Mouse (Mus musculus) kidney, postnatal 14 days (tissue): ENCODE data around the gene Gm28051.

Experiments
- DNase-seq: peaks from one replicate; pipeline ENCODE4 v3.0.0; 2022; ENCODE audit warnings: mixed read lengths

The Gm28051 gene

DNA sequence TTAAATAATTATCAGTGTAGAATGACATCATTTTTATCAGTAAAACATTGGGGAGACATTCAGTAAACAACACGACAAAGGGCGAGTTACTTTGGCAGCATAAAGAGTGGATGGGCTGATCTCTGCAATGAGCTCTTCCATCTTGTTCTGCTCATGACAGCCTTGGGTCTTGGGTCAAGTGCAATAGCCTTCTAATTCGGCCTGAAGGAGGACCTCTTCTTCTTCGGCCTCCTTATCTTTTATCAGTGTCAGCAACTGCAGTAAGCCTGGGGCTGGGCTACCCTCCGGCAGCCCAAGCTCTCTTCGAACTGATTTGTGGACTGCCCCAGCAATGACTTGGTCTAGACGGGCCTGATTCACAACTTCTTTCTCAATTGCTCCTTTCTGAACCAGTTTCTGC is 15.5 kb downstream of the Gm28051 start:
- DNase-seq = no peak

DNA sequence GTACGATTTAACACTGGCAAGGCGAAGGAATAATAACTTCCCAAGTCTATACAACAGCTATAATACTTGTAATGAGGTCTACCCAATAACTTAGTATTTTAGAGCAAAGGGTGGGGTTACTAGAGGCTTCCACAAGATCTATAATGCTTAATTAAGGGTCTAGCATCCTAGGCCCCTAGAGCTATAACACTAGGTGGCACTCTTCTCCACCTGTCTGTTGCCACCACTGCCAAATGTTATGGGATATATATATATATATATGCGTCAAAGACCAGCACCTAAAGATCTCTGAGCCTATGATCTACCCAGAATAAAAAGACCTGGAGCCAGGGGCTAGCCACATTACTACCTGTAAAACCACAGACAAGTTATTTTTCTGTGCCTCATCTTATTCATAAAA is 17.3 kb downstream of the Gm28051 start:
- no peak for DNase-seq

DNA sequence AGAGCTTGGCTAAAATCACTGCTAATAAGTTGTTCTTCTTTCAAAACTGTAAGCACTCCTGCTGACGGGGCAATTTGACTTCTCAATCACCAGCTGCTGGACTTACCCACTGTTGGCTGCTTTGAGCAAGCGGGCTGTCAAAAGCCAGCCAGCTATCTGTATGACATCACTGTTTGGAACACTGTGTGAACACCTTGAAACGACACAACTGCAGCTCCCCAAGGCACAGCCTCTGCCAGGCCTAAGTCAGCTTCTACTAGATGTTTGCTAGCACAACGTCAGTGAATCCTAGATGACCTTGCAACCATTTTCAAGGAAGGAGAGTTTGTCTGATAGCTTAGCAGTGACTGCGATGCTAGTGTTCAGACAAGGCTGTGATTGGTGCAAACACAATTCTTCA is 18.5 kb downstream of the Gm28051 start:
- DNase-seq = no peak

DNA sequence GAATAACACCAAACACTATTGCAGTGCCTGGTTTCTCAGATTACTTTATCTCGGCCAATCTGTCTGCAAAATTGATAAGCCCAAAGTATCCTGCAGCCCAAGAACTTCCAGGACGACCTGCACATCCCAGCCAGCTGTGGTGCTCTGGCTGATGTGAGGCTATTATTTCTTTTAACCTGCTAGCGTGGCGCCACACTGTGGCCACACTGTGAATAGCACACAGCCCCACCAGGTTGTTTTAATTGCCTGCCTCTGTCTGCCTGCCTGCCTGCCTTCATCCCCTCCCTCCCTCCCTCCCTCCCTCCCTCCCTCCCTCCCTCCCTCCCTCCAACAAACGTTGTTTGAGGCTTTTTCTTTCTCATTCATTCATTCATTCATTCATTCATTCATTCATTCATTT is 24.2 kb downstream of the Gm28051 start:
- DNase-seq = peak; percentile 69

DNA sequence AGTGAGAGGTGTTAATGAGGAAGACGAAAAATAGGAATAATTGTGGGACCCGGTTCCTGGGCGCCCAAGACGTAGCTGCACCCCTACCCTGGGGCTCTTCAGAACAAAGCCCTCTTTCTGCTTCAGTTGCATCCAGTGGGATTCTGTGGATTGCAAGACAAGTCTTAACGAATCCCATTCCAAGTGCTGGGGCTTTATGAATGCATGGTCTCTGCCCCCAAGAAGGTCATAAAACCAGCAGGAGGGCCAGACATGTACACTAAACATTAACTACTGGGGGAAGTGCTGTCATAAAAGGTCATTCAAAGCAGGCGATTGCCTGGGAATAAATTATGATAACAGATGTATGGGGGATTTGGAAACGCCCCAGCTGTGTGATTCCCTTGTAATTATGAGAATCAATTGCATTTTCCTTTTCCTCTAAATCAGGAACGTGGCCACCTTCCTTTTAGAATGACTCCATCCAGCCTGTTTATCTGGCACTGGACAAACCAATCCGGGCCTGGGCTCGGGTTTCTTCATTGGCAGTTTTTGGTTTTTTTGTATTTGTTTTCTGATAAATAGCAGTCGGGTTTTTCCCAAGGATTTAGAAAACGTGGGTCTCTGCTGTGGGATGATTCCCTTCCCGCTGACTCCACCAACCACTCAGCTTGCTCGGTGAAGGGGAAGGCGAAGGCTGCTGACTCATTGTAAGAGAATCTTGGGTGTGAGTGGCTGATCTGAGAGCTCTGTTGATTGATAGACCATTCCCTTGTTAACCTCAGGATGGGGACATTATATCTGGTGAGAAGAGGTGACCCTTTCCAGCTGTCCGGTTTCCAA is 26.6 kb downstream of the Gm28051 start:
- peak; percentile 41 for DNase-seq

DNA sequence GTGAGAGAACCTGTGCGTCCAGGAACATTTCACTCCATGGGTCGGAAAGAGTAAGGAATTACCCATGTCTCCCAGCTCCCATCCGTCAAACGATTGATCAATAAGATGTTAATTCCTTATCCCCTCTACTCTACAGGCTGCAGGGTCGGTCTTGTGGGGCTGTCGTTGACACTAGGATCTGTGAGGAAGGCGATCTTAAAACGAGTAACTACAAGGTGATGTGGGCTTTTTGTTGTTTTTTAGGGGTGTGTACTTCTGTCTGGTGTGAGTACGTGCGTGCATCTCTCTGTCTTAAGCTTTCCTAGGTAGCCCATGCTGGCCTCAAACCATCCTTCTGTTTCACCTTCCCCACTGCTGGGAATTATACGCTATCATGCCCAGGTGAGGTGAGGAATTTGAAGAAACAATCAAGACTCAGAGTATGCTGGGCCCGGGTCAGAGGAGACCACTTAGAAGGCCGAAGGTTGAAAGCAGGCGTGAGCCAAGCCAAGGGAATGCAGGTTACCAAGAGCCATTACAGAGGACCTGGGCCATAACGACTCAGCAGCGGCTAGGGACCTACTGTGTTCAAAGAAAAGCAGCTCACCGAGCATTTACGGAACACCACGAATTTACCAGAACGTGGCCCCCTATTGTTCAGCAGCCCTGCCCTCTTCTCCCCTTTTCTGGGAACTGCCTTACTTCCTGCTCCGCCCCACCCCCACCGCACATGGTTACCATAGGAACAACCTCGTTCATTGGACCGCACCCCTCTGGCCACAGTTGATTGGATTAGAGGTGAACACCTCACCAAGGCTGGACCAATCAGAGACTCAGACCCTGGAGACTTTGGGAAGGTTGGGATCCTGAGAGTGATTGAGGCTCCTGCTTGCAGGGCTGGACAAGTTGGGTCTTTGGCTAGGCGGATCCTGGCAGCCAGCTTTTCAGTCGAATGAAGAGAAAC is 27.4 kb downstream of the Gm28051 start:
- peak; percentile 85 for DNase-seq

DNA sequence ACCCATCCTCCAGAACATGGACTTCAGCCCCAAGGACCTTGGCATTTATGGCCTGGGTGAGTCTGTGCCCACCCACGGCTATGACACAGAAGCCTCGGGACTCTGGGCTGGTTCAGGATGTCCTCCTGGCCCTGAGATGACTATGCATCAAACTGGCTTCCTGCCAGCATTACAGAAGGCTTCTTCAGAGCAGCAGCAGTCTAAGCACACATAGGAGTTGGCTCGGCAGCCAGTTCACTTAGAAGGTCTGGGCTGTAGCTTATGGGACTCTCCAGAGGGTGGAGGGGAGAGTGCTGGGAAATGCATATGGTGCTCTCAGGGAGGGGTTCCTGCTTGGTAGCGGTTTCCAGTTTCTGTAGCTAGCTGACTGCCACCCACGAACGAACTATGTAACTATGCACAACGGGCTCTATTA is 31.8 kb downstream of the Gm28051 start:
- peak; percentile 49 for DNase-seq

DNA sequence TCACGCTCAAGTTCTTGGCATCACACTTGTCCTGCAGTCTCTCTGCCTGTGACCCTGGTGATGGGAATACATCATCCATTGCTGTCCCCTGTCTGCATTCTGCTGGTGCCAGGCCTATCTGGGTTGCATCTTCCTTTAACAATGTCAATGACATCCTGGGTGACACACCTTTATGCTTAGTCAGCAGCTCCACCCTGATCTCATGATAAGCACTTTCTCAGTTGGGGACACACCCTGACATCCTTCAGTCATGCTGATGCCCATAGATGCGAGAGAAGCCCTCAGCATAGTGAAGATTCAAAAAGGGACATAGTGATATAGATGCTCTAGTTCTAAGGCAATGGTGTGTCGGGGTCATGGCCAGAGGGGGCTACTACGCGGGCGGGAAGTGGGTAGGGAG is 32.4 kb downstream of the Gm28051 start:
- DNase-seq = no peak

DNA sequence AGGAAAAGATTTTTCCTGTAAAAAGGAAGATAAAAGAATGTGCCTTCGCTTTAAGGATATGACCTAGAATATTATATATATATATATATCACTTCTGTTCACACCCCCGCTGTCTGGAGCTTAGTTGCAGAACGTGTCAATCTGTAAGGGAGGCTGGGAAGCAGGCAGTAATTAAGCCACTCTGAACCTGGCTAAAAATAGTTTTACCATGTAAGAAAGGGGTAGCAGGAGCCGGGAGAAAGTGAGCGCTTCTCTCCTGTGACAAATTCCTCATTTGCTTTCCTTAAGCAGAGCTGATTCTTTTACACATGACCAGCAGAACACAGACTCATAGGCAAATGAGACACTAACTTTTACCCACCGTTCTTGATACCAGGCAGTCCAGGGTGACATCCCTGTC is 33.7 kb downstream of the Gm28051 start:
- no peak for DNase-seq

DNA sequence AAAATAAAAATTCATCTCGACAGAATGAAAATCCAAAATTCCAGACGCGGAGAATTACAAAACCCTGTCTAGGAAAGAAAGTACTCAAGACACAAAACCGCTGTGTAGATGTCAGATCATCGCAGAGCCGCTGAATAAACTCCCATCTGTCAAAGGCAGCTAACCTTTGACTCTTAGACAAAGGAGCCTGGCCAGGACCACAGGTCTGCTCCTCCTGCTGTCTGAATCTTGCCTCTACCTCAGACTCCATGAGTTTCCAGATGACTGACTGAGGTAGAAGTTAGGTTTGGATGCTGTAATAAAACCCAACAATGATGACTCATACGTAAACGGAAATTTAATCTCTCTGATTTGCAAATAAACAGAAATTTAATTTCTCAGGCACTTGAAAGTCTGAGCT is 34.6 kb downstream of the Gm28051 start:
- DNase-seq = no peak

DNA sequence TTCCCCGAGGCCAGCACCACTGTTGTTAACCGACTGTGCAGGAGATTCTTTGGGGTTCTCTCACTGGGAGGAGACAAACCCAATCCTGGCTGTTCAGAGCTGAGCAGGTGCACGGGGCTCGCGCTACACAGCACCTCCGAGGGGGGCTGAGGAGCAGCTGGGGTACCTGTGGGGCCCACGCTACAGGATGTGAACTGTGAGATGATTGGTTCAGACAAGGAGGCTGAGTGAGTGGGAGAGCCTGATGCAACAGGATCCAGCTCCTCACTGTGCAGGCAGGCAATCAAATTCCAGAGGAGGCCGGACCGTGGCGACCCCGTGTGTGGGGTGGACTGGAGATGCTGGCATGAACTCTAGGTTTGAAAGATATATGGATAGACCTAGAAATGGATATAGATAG is 35.1 kb downstream of the Gm28051 start:
- DNase-seq = no peak

DNA sequence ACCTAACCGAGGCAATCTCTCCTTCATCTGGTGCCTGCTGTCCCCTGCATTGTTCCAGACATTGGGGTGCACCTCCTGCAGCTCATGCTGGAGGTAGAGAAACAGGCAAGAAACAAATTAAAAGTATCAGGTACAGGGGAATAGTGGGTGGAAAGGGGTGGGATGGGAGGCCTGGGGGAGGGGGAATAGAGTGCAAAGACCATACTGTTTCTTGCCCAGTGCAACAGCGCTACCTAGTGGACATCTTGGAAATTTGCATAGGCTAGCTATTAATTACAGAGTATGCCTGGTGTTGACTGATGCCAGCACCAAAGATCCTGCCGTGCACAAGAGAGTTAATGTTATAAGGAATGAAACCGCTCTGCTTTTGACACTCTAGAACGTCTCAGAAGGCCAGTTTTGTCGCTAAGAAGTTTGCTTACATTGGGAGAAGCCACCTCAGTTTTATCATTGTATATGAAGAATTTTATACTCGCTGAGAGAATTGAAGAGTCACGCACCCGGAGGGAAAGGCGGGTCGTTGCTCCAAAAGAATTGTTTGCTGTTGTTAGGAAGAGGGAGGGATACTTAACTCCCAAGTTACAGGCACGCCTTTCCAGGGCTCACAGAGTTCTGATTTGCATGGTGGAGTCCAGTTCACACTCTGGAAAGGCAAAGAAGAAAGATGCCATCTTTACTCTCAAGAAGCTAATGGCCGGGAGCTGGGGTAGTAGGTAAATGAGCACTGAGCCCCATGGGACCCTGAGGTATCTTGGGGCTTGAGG is 37.8 kb downstream of the Gm28051 start:
- peak; percentile 55 for DNase-seq

DNA sequence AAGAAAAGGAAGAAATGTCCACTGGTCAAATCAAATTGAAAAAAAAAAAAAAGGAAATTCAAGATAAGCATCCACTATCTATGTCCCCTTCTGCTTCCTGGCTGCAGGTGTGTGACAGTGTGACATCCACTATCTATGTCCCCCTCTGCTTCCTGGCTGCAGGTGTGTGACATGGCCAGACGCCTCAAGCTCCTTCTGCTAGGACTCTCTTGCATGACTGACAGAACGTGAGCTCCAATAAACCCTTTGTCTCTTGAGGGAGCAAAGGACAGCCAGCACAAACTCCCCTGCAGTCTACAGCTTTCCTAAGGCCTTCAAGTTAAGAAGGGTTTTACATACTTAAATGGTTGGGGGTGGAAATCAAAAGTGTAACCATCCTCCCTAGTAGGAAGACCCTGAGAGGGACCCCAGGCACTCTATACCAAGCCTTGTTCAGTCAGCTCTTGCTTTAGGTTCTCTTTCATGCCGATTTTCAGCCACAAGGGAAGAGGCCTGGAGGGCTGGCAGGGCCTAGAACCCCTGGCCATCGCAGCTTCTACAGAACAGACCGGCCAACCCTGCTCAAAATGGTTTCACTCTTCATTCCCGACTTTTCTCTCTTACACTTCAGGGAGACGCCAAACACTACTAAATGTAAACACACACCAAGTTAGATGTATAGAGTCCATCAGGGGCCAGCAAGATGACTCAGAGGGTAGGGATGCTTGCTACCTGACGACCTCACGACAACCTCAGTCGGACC is 42.7 kb downstream of the Gm28051 start:
- no peak for DNase-seq

DNA sequence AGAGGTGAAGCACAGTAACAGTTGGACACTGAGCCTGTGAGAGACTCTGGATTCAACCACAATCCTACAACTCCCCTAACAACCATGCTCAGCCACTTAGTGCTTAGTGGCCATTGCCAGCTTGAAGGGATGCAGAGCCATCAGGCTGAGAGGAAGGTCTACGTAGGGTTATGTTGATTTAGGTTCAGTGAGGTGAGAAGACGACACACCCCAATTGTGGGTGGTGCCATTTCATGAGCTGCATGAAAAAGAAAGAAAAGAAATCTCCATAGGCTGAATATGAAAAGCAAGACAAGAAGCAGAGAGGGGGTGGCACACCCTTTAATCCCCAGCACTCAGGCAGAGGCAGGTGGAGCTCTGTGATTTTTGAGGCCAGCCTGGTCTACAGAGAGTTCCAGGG is 43.4 kb downstream of the Gm28051 start:
- DNase-seq = no peak

DNA sequence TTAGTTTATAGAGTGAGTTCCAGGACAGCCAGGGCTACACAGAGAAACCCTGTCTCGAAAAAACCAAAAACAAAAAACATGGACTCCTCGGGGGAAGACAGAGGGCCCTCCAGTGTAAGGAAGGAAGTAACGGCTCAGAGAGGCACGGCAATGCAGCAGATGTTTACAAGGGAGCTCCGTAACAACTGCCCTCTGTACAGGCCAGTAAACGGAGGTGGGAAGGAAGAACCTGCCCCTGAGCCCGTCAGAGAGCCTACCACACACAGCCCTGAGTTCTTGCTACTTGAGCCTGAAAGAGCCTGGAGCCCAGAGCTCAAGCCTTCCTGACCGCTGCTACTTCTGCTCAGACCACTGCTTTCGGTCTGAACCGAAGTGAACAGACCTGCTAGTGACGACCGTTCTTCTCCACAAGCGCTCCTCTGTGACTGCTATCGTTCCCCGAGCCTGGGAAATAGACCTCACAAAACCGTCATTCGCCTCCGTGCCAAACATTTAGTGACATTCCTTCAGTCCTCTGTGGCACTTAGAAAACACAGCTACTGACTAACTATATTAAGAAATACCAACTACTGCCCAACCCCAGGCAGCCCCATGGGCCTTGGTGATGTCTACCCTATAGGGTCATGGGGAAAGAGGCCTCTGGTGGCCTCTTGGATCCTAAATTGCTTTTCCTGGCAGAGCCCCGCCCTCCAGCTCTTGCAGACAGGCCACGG is 44.3 kb downstream of the Gm28051 start:
- DNase-seq = no peak

DNA sequence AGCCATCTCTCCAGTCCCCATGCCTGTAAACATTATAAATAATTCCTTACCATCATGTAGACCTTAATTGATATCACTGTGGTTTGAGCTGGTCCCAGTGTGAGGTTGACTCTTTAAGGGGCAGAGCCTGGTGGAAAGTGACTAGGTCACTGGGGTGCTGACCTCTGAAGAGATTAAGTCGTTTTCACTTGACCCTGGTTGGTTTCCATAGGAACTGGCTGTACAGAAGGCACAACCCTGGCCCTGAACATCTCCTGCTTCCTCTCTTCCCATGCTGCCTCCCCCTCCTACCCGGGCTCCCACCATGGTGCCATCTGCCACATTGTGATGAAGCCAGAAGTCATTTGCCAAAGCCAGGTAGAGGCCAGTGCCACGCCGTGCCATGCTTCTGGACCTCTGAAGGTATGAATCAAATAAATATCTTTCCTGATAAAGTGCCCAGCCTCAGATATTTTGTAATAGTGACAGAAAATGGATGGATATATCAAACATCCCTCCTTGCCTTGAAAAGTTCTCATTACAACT is 46.7 kb downstream of the Gm28051 start:
- DNase-seq = no peak

DNA sequence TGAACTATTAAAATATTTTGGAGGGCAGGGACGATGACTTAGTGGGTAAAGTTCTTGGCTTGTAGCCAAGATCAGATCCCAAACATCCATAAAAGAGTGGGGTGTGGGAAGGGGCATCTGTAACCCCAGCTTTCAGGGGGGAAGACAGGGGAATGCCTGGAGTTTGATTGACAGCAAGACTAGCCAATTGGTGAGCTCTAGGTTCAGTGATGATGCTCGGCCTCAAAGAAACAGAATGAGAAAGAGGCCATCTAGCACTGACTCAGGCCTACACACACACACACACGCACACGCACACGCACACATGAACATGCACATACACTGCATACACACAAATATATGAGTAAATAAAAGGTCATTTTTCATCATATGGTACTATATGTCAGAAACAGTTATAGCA is 47.7 kb downstream of the Gm28051 start:
- DNase-seq = no peak

DNA sequence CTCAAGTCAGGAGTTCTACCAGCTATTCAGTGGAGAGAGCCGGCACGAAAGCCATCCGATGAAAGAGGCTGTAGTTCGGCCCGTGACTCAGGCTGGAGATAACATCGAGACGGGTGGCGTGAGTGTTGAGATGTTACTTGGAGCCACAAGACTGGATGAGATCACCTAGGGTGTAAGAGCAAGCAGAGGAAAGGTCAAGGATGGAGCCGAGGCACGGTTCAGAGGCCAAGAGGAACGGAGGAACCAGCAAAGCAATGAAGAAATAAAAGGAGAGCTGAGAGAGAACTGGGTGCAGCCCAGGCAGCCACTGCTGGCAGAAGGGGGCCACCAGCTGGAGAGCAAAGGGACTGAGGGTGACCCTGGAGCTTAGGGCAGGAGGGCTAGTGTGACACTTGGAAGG is 49.3 kb downstream of the Gm28051 start:
- DNase-seq = no peak

DNA sequence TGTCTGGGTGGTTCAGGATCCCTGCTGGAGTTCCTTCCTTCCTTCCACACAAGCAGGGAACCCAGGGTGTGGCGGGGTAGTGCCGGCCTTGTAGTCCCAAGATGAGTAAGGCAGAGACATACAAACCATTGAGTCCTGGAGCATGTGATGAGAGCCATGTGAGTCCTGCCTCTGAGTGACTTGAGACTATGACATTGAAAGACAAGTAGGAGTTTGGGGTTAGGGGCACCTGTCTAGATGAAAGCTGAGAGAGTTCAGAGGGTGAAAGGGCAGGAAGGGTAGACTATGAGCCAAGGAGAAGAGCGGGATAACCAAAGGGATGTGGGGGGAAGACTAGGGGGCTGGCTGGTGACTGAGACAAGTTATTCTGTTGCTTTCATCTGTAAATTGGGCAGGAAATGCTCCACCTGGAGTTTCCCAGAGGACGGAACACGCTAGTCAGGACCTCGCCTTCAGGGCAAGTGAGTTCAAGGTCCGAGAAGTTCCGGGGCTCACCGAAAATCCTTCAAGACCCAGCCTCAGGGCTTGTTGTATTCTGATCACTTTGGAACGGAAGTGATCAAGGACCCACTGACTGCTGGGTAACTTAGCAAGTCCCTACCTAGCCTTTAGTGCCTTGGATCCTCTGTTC is 50.6 kb downstream of the Gm28051 start:
- DNase-seq = no peak

DNA sequence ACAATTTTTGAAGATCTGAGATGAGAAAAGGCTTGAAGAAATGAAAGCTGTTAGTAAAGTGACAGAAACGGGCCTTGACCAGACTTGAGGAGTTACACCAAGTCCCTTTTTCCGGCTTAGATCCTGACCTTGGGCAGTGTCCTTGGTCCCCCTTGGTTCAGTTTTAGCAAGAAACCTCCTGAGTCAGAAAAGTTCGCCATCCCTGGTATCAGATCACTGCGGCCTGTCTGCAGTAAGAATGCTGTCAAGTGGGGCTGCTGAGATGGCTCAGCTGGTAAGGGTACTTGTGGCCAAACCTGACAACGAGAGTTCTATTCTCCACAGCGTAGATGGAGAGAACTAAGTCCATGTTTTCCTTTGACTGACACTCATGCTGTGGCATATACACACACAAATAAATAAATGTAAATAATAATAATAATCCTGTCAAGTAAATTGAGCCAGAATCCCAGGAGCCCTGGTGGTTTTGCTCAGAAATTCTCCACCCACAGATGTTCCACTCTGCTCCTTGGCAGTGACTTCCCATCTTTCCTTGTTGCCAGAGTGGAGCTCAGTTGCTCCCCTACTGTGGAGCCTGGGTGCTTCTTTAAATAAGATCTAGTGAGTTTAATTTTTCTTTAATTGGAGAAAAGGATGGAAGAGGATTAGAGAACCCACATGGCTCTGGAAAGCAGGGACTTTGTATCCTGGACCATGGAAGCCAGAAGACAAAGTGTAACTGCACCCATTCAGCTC is 51.5 kb downstream of the Gm28051 start:
- no peak for DNase-seq
